Mouse (Mus musculus) CH12.LX (cell line): ENCODE measurements around the gene Traf1. TPM values are rescaled to one million over a fixed set of nuclear protein-coding genes. Genes with fewer than 3 reads are reported as not detected.

ENCODE experiments used
- DNase-seq: peaks from one replicate; pipeline ENCODE4 v3.0.0-alpha.2; 2013; ENCODE audit errors: extremely low read depth
- H3K27ac ChIP-seq: 2 replicates; pipeline ENCODE4 v1.5.1; 2012; ENCODE audit warnings: low read depth, mild to moderate bottlenecking, control low read depth, moderate library complexity; ENCODE audit not compliant: insufficient read depth
- H3K27me3 ChIP-seq: replicated peaks from 2 replicates; pipeline ENCODE3; 2012; ENCODE audit warnings: inconsistent platforms
- H3K36me3 ChIP-seq, 2 experiments: replicated peaks in 1 of 2; 2 replicates each; pipeline versions ENCODE3 to v1.6.1; 2012; ENCODE audit warnings: inconsistent platforms in 1 of 2, low read length in 1 of 2, mild to moderate bottlenecking in 1 of 2, mixed read lengths in 1 of 2, moderate library complexity in 1 of 2; ENCODE audit not compliant: control insufficient read depth in 1 of 2, insufficient read depth in 1 of 2
- H3K4me1 ChIP-seq, 2 experiments: 2 replicates each; pipeline ENCODE4 v1.6.1; 2012; ENCODE audit warnings: inconsistent platforms in 1 of 2, moderate library complexity in 1 of 2; ENCODE audit not compliant: insufficient read depth in 2 of 2, control insufficient read depth in 1 of 2
- H3K4me2 ChIP-seq: 2 replicates; pipeline ENCODE4 v1.6.1; 2012; ENCODE audit warnings: low read depth, mild to moderate bottlenecking, control low read depth; ENCODE audit not compliant: poor library complexity, insufficient read depth, severe bottlenecking
- H3K4me3 ChIP-seq, 3 experiments: fragments of 150-350 bp in 1 of 3; sonication (generic) in 1 of 3; replicated peaks in 1 of 3; 2 replicates each; pipeline versions ENCODE3 to v1.5.1; 2011 to 2012; ENCODE audit warnings: low read depth in 2 of 3, low read length in 2 of 3, mild to moderate bottlenecking in 2 of 3, moderate library complexity in 2 of 3, control low read depth in 1 of 3, improper control_type of control experiment in 1 of 3, inconsistent platforms in 1 of 3, mixed read lengths in 1 of 3; ENCODE audit not compliant: poor library complexity in 1 of 3
- H3K79me2 ChIP-seq: replicated peaks from 2 replicates; pipeline ENCODE4 v1.6.1; 2012; ENCODE audit warnings: mild to moderate bottlenecking, moderate library complexity; ENCODE audit not compliant: control insufficient read depth, poor library complexity, insufficient read depth, severe bottlenecking; ENCODE audit errors: extremely low read depth
- H3K9ac ChIP-seq: 2 replicates; pipeline ENCODE4 v1.6.1; 2012; ENCODE audit warnings: low read depth, mild to moderate bottlenecking, control low read depth, moderate library complexity; ENCODE audit not compliant: insufficient read depth
- H3K9me3 ChIP-seq: replicated peaks from 2 replicates; pipeline ENCODE3; 2012; ENCODE audit warnings: low read length, inconsistent platforms, mixed read lengths
- BHLHE40 ChIP-seq: IDR thresholded peaks from 2 replicates; pipeline ENCODE4 v1.6.1; 2011; ENCODE audit warnings: mild to moderate bottlenecking, low read depth, low read length, improper control_type of control experiment
- E2F4 ChIP-seq: IDR thresholded peaks from 2 replicates; pipeline ENCODE4 v1.6.1; 2011; ENCODE audit warnings: low read depth, low read length, improper control_type of control experiment; ENCODE audit not compliant: insufficient replicate concordance
- ELF1 ChIP-seq: IDR thresholded peaks from 2 replicates; pipeline ENCODE4 v1.6.1; 2014; ENCODE audit warnings: low read depth, mild to moderate bottlenecking, inconsistent platforms, low read length, improper control_type of control experiment
- EP300 ChIP-seq: IDR thresholded peaks from 2 replicates; pipeline ENCODE4 v1.6.1; 2011; ENCODE audit warnings: low read length, improper control_type of control experiment
- ETS1 ChIP-seq: conservative IDR thresholded peaks from 2 replicates; pipeline ENCODE4 v1.6.1; 2012; ENCODE audit warnings: low read depth, mild to moderate bottlenecking, inconsistent platforms, low read length, improper control_type of control experiment, moderate library complexity
- HCFC1 ChIP-seq: IDR thresholded peaks from 2 replicates; pipeline ENCODE4 v1.6.1; 2012; ENCODE audit warnings: low read depth, mild to moderate bottlenecking, inconsistent platforms, low read length, improper control_type of control experiment
- JUND ChIP-seq: conservative IDR thresholded peaks from 2 replicates; pipeline ENCODE4 v1.6.1; 2011; ENCODE audit warnings: low read depth, low read length, improper control_type of control experiment
- KAT2A ChIP-seq: IDR thresholded peaks from 2 replicates; pipeline ENCODE4 v1.6.1; 2012; ENCODE audit warnings: low read length, improper control_type of control experiment, inconsistent platforms; ENCODE audit not compliant: insufficient replicate concordance
- MEF2A ChIP-seq: IDR thresholded peaks from 2 replicates; pipeline ENCODE4 v1.6.1; 2014; ENCODE audit warnings: low read depth, mild to moderate bottlenecking, inconsistent platforms, low read length, improper control_type of control experiment, borderline replicate concordance
- MYC ChIP-seq: IDR thresholded peaks from 2 replicates; pipeline ENCODE4 v1.6.1; 2011; ENCODE audit warnings: low read depth, mild to moderate bottlenecking, improper control_type of control experiment, low read length
- NRF1 ChIP-seq: IDR thresholded peaks from 2 replicates; pipeline ENCODE4 v1.6.1; 2014; ENCODE audit warnings: low read depth, mild to moderate bottlenecking, inconsistent platforms, low read length, improper control_type of control experiment, moderate library complexity
- POLR2AphosphoS2 ChIP-seq: IDR thresholded peaks from 2 replicates; pipeline ENCODE4 v1.6.1; 2011; ENCODE audit warnings: low read depth, low read length, improper control_type of control experiment
- RAD21 ChIP-seq: IDR thresholded peaks from 2 replicates; pipeline ENCODE4 v1.6.1; 2011; ENCODE audit warnings: low read depth, mild to moderate bottlenecking, low read length, improper control_type of control experiment, moderate library complexity
- RCOR1 ChIP-seq: conservative IDR thresholded peaks from 2 replicates; pipeline ENCODE4 v1.6.1; 2012; ENCODE audit warnings: low read depth, mild to moderate bottlenecking, inconsistent platforms, low read length, improper control_type of control experiment
- SIN3A ChIP-seq: IDR thresholded peaks from 2 replicates; pipeline ENCODE4 v1.6.1; 2012; ENCODE audit warnings: low read length, improper control_type of control experiment, inconsistent platforms
- TCF12 ChIP-seq: IDR thresholded peaks from 2 replicates; pipeline ENCODE4 v1.6.1; 2014; ENCODE audit warnings: low read depth, mild to moderate bottlenecking, inconsistent platforms, low read length, improper control_type of control experiment
- USF1 ChIP-seq: IDR thresholded peaks from 2 replicates; pipeline ENCODE4 v1.6.1; 2014; ENCODE audit warnings: low read depth, mild to moderate bottlenecking, inconsistent platforms, low read length, improper control_type of control experiment
- ZC3H11A ChIP-seq: IDR thresholded peaks from 2 replicates; pipeline ENCODE4 v1.6.1; 2012; ENCODE audit warnings: low read depth, mild to moderate bottlenecking, inconsistent platforms, low read length, improper control_type of control experiment
- ZKSCAN1 ChIP-seq: IDR thresholded peaks from 2 replicates; pipeline ENCODE4 v1.6.1; 2012; ENCODE audit warnings: low read depth, inconsistent platforms, low read length, improper control_type of control experiment, borderline replicate concordance
- ZMIZ1 ChIP-seq: IDR thresholded peaks from 2 replicates; pipeline ENCODE4 v1.6.1; 2012; ENCODE audit warnings: low read depth, mild to moderate bottlenecking, inconsistent platforms, low read length, improper control_type of control experiment
- dilution Hi-C: fragments of 300-500 bp; cut with MboI; formaldehyde crosslinking; loops from 2 replicates; pipeline ENCODE4 v1.14.3; 2020; ENCODE audit warnings: low sequenced_read_pairs; ENCODE audit not compliant: extremely low pct_unique_long_range_greater_than_20kb, extremely low pct_ligation_motif_present
- in situ Hi-C: fragments of 300-500 bp; cut with MboI; formaldehyde crosslinking; loops from 3 replicates; pipeline ENCODE4 v1.14.3; 2019; ENCODE audit warnings: low sequenced_read_pairs, low pct_ligation_motif_present, low pct_unique_long_range_greater_than_20kb, mixed read lengths
- polyA plus RNA-seq: library from polyadenylated mRNA; unstranded; fragments of >175 nt; gene quantifications from 2 replicates; pipeline ENCODE4 v1.2.1, GENCODE M21; 2012; ENCODE audit warnings: low read depth; ENCODE audit not compliant: insufficient read length
- total RNA-seq, 2 experiments: library from RNA; depleted of rRNA; stranded (reverse); fragments of 300-350 nt in 1 of 2; fragments of >200 nt in 1 of 2; gene quantifications; 2 replicates each; pipeline ENCODE4 v1.2.3; 2012 to 2014

The Traf1 gene
- total and polyA plus RNA-seq, 3 experiments = 47.9 to 151 (median 66.9) TPM

- TF ChIP-seq KAT2A = no peak
- TF ChIP-seq BHLHE40 = 0 out of 2 replicates have a peak, but pooled peaks have one; percentile 33
- no peak for TF ChIP-seq USF1
- TF ChIP-seq RAD21 = no peak
- TF ChIP-seq HCFC1 = peak; percentile 62; the same call in 1 of the 2 replicates
- peak; percentile 37; the same call in 1 of the 2 replicates for TF ChIP-seq MYC
Measured at GRCm38 (mm10) chr2:34976447-34976846, 14.9 kb upstream of the Traf1 start (continued).

GRCm38 (mm10) chr2:34973087-34973486 lies 11.5 kb upstream of the Traf1 start:
- dilution Hi-C loops = no loop called here
- no peak overlapping the region for H3K9ac ChIP-seq
- no peak overlapping the region for H3K27ac ChIP-seq
- H3K4me2 ChIP-seq = no peak overlapping the region
- DNase-seq = no peak
- no peaks in the 10 kb centered on the region for H3K79me2 ChIP-seq
- H3K4me3 ChIP-seq = no peak overlapping the region
- TF ChIP-seq HCFC1 (no peak), MYC (no peak), NRF1 (no peak), ZC3H11A (no peak)
- no peaks in the 10 kb centered on the region for H3K27me3 ChIP-seq
- H3K36me3 ChIP-seq = no peaks in the 10 kb centered on the region
- peaks cover 19 to 52% of the 10 kb centered on the region in 2 experiments for H3K4me1 ChIP-seq
- H3K9me3 ChIP-seq = peaks cover 7% of the 10 kb centered on the region
- in situ Hi-C loops = no loop called here

GRCm38 (mm10) chr2:34971080-34971888 lies 9.7 kb upstream of the Traf1 start:
- no peaks in the 10 kb centered on the region for H3K79me2 ChIP-seq
- DNase-seq = no peak
- no peaks in the 10 kb centered on the region for H3K36me3 ChIP-seq
- H3K4me1 ChIP-seq = peaks cover 15 to 44% of the 10 kb centered on the region in 2 experiments
- dilution Hi-C loops = no loop called here
- H3K4me2 ChIP-seq = no peak overlapping the region
- H3K27me3 ChIP-seq = no peaks in the 10 kb centered on the region
- peaks cover 7% of the 10 kb centered on the region for H3K9me3 ChIP-seq
- H3K27ac ChIP-seq = no peak overlapping the region
- TF ChIP-seq EP300 = no peak
- TF ChIP-seq TCF12 = no peak
- no peak for TF ChIP-seq ELF1
- TF ChIP-seq E2F4 = no peak
- TF ChIP-seq ETS1 = no peak
- no peak for TF ChIP-seq MYC
- TF ChIP-seq SIN3A = no peak
- no peak for TF ChIP-seq ZKSCAN1
- TF ChIP-seq ZMIZ1 = no peak
- TF ChIP-seq NRF1 = no peak
- TF ChIP-seq ZC3H11A = no peak
- no peak for TF ChIP-seq USF1
- TF ChIP-seq POLR2AphosphoS2 = no peak
- no peak for TF ChIP-seq MEF2A
- no peak for TF ChIP-seq JUND
- TF ChIP-seq RCOR1 = no peak
- TF ChIP-seq RAD21 = no peak
- in situ Hi-C loops = no loop called here
- no peak overlapping the region for H3K4me3 ChIP-seq
- H3K9ac ChIP-seq = no peak overlapping the region
